10 mouse cellular contexts compared by ENCODE assay signal in the genomic region with DNA sequence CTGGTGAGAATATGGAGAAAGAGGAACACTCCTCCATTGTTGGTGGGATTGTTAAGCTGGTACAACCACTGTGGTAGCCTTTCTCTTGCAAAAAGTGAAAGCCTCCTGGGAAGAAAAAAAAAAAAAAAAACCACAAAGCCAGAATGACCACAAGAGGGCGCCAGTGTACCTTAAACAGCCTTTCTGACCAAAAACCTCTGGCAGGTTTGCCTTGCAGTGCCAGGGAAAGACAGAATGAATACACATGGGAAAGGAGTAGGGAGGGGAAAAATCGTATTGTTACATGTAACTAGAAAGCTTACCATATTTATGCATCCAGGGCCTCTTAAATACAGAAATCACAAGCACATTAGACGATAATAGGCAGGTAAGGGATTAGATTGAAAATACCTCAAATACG.
DNase-seq lines count a peak whose midpoint lies in the region; ATAC-seq and TF ChIP-seq lines count a peak whose summit lies in the region.
"Had no signal": no experiment of that assay in that cellular context is flagged by ENCODE, and none has a peak within 500 bp of the region (broad histone marks: within the 10 kb centered on the region; RNA-seq: fewer than 3 reads in every experiment).

No protein-coding gene starts in this region.

- no peak overlapping the region for H3K9ac ChIP-seq in heart, postnatal 0 days (replicated peaks; ENCODE audit: low read depth, low read length)
- H3K9ac ChIP-seq in heart, embryonic 11.5 days (ENCODE audit: low read depth, low read length), result no peak overlapping the region
- no peak overlapping the region for H3K9ac ChIP-seq in midbrain, embryonic 15.5 days
- H3K9ac ChIP-seq: embryonic facial prominence, embryonic 15.5 days had no signal

- no peak overlapping the region for H3K27ac ChIP-seq in heart, postnatal 0 days (ENCODE audit: low read depth)
- H3K27ac ChIP-seq in heart, embryonic 11.5 days (ENCODE audit: low read depth, low read length), result no peak overlapping the region
- H3K27ac ChIP-seq in midbrain, embryonic 15.5 days, result peak overlapping the region; percentile 71
- H3K27ac ChIP-seq: embryonic facial prominence, embryonic 15.5 days; macrophage had no signal

- ATAC-seq in heart, postnatal 0 days (ENCODE audit: insufficient read depth, low read depth), result no peak
- ATAC-seq in heart, embryonic 11.5 days (replicated peaks; ENCODE audit: insufficient number of reproducible peaks, low FRiP score, low TSS enrichment), result no peak
- ATAC-seq in midbrain, embryonic 15.5 days (replicated peaks), result no peak

- H3K27me3 ChIP-seq in heart, postnatal 0 days (ENCODE audit: control insufficient read depth, insufficient read depth, low read length), result no peaks in the 10 kb centered on the region
- no peaks in the 10 kb centered on the region for H3K27me3 ChIP-seq in heart, embryonic 11.5 days (ENCODE audit: control insufficient read depth, insufficient read depth, low read length)
- no peaks in the 10 kb centered on the region for H3K27me3 ChIP-seq in midbrain, embryonic 15.5 days (replicated peaks)
- H3K27me3 ChIP-seq: embryonic facial prominence, embryonic 15.5 days had no signal

- 41% methylated on average over 4 of the region's 4 CpGs for WGBS in heart, postnatal 0 days
- 44% methylated on average over 4 of the region's 4 CpGs for WGBS in heart, embryonic 11.5 days (ENCODE audit: insufficient replicate concordance)
- 26% methylated on average over 4 of the region's 4 CpGs for WGBS in midbrain, embryonic 15.5 days

- no peaks in the 10 kb centered on the region for H3K36me3 ChIP-seq in heart, postnatal 0 days (replicated peaks; ENCODE audit: control insufficient read depth, insufficient read depth, low read length)
- no peaks in the 10 kb centered on the region for H3K36me3 ChIP-seq in heart, embryonic 11.5 days (ENCODE audit: control insufficient read depth, insufficient read depth, low read length)
- no peaks in the 10 kb centered on the region for H3K36me3 ChIP-seq in midbrain, embryonic 15.5 days (replicated peaks)
- H3K36me3 ChIP-seq: embryonic facial prominence, embryonic 15.5 days had no signal

- no peaks in the 10 kb centered on the region for H3K9me3 ChIP-seq in heart, postnatal 0 days (replicated peaks; ENCODE audit: control insufficient read depth, low read length)
- H3K9me3 ChIP-seq in heart, embryonic 11.5 days (replicated peaks; ENCODE audit: control insufficient read depth, low read length), result no peaks in the 10 kb centered on the region
- H3K9me3 ChIP-seq in midbrain, embryonic 15.5 days, result no peaks in the 10 kb centered on the region
- H3K9me3 ChIP-seq: embryonic facial prominence, embryonic 15.5 days had no signal

- no peaks in the 10 kb centered on the region for H3K4me1 ChIP-seq in heart, postnatal 0 days (ENCODE audit: control insufficient read depth, insufficient read depth)
- no peaks in the 10 kb centered on the region for H3K4me1 ChIP-seq in heart, embryonic 11.5 days (ENCODE audit: control insufficient read depth, insufficient read depth, low read length)
- peaks cover 13% of the 10 kb centered on the region for H3K4me1 ChIP-seq in midbrain, embryonic 15.5 days
- H3K4me1 ChIP-seq: embryonic facial prominence, embryonic 15.5 days had no signal

- TF ChIP-seq EP300 in heart, postnatal 0 days (IDR thresholded peaks at IDR 0.05; ENCODE audit: low read depth), result no peak

- H3K4me2 ChIP-seq in heart, postnatal 0 days (ENCODE audit: low read depth, low read length), result no peak overlapping the region
- no peak overlapping the region for H3K4me2 ChIP-seq in heart, embryonic 11.5 days
- H3K4me2 ChIP-seq in midbrain, embryonic 15.5 days, result no peak overlapping the region
- H3K4me2 ChIP-seq: embryonic facial prominence, embryonic 15.5 days had no signal

- H3K4me3 ChIP-seq in heart, postnatal 0 days (ENCODE audit: low read depth, low read length), result no peak overlapping the region
- no peak overlapping the region for H3K4me3 ChIP-seq in heart, embryonic 11.5 days (ENCODE audit: low read depth, low read length)
- no peak overlapping the region for H3K4me3 ChIP-seq in midbrain, embryonic 15.5 days
- H3K4me3 ChIP-seq: embryonic facial prominence, embryonic 15.5 days had no signal

- peak; percentile 69 for DNase-seq in heart, postnatal 0 days (ENCODE audit: low spot score)
- DNase-seq in ES-CJ7 (ENCODE audit: low read depth, low spot score), result peak; percentile 51
- peak; percentile 15 for DNase-seq in cerebellum, adult 11-12 months
- peak; percentile 45 to 61 for DNase-seq in frontal cortex, postnatal 36 days (ENCODE audit: low spot score in 2 of 2)
- DNase-seq in left cerebral cortex, adult 18-20 months (ENCODE audit: low spot score in 2 of 2), result peak; percentile 70 to 74
- DNase-seq in yolk sac, embryonic 10.5 days (ENCODE audit: low spot score), result peak; percentile 27

- TF ChIP-seq CTCF in heart, postnatal 0 days (IDR thresholded peaks at IDR 0.05; ENCODE audit: low read depth), result peak; percentile 87

Comparison
In these comparisons a context has a peak if more than half of its experiments do, and no peak if none do; other contexts are left out.
1. DNase-seq: peak in every context shown above with its lines; median percentile 72 in left cerebral cortex, adult 18-20 months; 69 in heart, postnatal 0 days; 53 in frontal cortex, postnatal 36 days; 51 in ES-CJ7; 27 in yolk sac, embryonic 10.5 days; 15 in cerebellum, adult 11-12 months.